Mouse (Mus musculus) adrenal gland (tissue): Measurements from ENCODE around the gene Tmem208.

Source experiments
- intact Hi-C: fragments of 180-260 bp; cut with DNase I; formaldehyde crosslinking; loops from one replicate; pipeline ENCODE4 v1.15.1; 2025

Gene Tmem208

DNA sequence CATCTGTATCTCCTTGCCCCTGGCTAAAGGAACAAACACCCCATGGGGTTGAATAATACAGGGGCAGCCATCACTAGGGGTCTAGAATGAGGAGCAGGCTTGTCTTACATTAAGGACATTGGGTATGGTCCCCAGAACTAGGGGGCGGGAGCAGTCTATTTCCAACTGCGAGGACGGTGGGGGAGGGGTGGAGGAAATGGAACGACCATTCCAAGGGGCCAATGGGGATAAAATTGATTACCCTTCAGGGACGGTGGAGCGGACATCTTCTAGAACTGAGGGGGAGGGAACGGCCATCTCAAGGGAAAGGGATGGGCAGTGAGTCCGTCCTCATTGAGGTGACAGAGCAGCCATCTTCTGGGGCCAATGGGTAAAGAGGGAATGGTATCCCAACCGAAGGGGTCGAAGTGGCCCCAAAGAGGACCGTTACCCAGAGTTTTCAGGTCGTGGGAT is 487 bp upstream of the Tmem208 start:
- intact Hi-C loops: no loop called here

DNA sequence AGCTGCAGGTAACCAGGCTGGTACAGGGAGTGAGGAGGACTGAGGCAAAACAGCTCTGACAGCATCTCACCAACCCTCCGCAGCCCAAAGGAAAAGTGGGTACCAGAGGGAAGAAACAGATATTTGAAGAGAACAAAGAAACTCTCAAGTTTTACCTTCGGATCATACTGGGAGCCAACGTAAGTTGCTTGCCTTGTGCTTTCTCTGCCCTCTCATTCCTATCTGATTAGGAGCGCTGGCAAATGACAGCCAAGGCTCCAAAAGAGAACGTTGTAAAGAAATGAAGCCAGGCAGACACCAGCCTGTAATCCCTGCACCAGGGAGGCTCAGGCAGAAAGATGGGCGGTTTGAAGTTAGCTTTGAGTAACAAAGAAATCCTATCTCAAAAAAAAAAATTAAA is 814 bp downstream of the Tmem208 start:
- intact Hi-C loops: no loop called here

DNA sequence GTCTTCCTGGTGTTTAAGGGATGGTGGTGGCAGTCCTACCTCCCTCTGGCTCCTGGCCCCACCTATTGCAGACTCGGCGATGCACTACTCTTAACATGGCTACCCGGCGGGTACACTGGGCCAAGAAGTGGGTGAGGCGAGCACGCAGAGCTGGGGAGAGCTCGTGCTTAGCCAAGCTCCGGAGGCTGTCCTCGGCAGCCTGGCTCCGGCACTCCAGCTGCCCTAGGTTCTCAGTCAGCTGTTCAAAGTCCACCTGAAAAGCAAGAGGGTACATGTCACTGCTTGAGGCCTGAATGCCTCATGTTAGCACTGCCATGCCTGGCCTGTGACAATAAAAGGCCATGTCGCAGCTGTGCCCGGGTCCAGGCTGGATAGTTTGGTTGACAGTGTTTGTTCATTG is 4.2 kb downstream of the Tmem208 start:
- intact Hi-C loops: no loop called here

DNA sequence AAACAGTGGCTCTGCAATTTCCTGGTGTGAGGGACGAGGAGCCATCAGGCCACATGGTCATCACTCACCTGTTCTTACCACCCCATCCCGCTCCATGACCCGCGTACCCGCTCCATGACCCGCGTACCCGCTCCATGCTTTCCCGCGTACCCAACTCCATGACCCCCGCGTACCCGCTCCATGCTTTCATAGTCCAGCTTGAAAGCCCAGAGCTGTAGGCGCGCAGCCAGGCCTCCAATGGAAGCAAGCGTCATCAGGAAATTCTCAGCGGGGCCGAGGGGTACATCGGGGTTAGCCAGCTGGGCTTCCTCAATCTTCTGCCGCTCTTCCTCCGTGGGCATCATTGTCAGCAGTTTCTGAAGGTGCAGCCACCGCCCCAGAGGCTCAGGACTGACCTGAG is 5.3 kb downstream of the Tmem208 start:
- intact Hi-C loops: no loop called here

DNA sequence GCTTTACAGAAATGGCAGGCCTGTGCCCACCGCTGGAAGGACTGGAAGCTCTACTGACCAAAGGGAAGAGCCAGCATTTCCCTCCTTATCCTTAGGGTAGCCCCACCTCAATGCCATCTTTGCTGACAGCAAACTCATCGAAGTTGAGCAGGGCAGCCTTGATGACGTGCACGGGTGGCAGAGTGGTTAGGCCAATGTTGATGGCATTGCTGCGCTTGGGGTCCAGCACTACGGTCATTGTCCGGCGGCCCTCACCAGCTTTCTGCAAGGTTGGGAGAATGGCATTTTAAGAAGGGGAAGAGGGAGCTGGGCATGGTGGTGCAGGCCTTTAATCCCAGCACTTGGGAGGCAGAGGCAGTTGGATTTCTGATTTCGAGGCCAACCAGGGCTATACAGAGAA is 5.8 kb downstream of the Tmem208 start:
- intact Hi-C loops: no loop called here

DNA sequence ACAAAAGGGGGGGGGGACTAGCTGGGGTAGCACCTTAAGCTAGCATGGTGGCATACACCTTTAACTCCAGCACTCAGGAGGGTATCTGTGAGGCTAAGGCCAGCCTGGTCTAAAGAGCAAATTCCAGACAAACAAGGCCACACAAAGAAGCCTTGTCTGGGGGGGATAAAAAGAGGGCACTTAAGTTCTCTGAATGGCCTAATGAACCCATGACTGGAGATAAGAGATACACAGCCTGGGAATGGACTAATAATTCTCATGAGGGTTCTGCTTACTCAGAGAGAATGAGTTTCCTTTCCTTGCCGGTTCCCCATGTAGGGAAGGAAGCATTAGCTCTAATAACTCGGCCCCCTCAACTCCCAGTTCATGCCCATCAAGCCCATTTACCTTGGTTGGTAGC is 6.4 kb downstream of the Tmem208 start:
- intact Hi-C loops: no loop called here

DNA sequence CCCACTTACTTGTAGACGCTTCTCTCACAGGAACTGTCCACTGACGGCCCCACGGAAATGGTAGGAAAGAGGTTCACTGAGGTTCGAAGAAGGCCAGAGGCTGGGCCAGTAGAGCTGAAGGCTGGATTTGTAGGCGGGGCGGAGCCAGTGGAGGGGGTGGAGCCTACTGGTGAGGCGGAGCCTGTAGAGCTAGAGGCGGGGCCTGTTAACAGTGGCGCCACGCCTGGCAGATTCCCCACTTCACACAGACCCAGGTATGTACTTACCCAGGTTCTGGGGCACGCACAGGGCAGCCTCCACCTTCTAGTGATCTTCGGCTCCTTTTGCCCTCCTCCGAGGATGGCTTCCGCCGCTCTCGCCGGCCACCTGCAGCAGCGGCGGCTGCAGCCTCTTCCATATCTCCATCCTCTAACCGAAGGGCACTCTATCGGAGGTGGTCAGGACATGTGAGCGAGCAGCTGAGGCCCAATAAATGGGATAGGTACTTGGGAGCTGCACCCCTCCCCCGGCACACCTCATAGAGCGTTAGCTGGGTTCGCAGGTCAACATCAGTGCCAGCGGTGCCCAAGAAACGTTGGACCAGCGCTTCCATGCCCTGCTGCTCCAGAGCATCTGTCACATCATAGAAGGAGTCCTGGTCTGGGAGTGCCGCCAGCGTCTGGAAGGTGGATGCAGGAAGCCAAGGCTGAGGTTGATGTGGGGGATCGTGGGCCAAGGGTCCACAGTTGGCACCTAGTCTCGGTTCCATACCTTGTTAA is 10.4 kb downstream of the Tmem208 start:
- intact Hi-C loops: no loop called here

DNA sequence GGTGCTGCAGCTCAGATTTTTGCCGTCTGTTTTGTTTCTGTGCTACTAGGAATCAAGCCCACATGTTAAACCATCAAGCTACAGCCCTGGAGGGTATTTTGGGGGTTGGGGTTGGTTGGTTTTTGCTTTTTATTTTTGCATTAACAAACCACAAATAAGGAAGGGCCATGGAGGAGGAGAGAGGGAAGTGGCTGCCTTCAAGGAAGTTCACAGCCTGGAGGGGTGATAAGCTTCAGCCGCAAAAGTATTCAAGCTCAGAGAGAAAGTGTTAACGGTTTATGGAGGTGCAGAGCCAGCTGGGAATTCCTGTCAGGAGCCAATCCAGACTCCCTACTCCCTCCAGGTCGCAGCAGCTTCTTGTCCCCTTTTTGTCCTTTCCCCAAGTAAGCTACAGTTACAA is 12.8 kb downstream of the Tmem208 start:
- intact Hi-C loops: no loop called here

DNA sequence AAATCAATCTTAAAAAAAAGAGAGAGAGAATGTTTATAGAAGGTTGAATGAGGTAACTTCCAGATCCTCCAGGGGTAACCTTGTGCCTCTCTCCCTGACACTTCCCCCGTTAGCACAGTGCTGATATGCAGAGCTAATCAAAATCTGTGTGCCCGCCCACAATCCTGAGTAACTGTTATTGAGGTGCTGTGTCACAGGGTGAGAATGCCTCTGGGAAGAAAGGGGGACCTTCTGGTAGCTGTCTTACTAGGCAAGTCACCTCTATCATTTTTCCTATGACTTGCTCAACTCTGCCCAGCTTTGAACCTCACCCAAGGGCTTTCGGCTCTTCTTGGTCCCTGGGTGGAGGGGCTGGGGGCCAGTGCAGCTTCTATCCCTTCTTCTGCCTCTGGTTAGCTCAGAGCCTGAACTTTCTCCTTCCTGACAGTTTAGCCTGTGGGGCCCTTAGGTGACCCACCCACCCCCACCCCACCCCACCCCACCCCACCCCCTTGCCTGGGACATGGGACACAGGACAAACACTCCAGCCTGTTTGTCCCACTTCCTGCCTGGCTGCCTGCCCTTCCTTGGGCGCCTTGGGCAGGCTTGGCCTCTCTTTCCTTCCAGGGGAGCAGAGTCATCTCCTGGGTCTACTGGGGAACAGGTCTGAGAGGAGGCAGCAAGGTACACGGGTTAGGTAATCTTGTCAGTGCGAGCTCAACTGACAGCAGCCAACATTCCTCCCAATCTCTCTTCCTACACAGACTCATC is 13.9 kb downstream of the Tmem208 start:
- intact Hi-C loops: no loop called here

DNA sequence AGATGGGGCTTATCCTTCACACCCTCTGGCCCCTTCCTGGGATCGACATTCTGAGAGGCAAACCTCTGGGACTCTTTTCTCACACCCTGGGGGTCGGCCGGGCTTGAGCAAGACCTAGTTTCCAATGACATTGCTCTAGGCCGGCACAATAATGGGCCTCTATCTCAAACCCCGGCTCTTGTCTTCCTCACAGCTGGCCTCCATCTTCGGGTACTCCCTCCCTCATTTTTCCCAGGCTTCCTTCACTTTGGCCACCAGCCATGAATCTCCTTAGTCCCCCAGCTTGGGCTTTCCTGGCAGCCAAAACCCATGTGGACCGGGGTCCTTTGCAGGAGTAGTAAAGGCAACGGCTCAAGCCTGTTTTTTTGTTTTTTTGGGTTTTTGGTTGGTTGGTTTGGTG is 15.2 kb downstream of the Tmem208 start:
- intact Hi-C loops: no loop called here

DNA sequence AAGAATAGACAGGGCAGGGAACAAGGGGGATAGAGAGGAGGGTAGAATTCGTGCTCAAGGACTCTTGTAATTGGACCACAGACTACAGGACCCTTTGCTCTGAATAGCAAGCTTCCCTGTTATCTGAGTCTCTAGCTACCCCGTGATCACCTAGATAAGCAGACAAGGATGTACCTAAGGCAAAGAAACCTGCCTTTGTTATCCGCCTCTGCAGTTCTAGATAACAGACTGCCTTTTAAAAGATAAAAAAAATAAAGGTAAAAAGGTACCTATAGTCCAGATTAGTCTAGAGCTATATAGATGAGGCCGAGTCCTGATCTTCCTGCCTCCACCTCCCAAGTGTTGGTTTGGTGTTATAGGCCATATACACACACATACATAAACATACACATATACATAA is 16.6 kb downstream of the Tmem208 start:
- intact Hi-C loops: no loop called here

DNA sequence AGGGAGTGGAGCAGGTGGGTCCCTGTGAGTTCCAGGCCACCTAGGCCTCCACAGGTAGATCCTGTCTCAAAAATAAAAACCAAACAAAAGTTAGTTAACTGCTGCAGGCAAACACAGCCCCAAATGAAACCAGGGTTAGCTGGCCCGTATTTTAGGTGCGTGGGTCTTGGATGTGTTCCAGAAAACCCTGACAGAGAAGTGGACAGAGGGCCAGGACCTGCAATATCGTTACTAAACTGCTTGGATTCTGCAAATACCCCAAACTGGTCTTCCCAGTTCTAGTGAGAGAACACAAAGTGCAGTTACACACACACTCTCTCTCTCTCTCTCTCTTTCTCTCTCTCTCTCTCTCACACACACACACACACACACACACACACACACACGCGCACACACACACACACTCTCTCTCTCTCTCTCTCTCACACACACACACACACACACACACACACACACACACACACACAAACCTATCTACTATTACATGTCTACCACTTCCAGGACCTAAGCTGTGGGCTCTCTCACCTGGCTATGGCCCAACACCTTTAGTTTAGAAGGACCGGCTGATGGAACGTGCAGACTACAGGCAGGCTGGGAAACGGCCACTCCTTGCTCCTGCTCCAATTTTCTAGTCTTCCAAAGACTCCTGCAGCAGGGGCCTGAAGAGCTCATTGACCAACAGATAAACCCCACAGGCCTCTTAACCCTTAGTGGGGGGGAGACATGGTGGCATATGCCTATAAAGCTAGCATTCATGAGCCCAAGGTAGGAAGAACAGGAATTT is 17.8 kb downstream of the Tmem208 start:
- intact Hi-C loops: no loop called here

DNA sequence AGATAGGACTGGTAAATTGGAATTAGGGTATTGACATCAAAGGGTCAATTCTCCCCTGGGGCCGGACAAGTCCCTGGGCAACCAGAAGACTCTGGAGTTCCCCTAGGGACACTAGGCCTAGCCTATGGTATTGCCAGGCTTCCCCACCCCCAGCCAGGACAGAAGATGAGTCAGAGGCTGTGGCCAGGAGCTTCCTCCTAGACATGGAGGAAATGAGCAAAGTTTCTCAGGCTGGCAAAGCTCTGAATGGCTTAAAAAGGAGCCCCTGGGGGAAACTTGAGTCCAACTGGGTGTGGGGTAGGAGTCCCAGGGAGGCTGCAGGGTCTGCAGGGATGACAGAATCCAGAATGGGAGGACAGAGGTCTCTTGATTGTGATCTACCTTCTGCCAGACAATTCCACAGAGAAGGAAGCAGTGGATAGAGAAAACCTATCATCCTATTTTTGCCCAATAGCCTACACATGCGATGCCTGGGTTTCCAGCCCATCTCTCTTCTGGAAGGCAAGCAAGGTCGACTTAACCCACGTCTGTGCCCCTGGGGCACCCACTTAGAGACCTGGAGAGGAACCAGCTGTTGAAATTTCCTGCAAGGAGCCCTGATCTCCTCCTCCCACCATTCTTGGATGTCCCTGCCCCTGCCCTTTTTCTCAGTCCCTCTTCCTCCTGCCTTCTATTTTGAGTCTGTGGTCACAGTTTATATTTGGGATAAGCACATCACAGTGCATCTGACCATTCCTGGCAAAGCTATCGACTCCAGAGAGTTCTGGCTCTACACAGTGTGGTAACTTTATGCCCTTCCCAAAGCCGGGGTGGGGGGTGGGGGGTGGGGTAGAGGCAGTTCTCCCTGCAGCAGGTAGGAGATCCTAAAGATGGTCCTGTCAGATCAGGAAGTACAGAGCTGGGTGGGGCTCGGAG is 19.2 kb downstream of the Tmem208 start:
- intact Hi-C loops: no loop called here

DNA sequence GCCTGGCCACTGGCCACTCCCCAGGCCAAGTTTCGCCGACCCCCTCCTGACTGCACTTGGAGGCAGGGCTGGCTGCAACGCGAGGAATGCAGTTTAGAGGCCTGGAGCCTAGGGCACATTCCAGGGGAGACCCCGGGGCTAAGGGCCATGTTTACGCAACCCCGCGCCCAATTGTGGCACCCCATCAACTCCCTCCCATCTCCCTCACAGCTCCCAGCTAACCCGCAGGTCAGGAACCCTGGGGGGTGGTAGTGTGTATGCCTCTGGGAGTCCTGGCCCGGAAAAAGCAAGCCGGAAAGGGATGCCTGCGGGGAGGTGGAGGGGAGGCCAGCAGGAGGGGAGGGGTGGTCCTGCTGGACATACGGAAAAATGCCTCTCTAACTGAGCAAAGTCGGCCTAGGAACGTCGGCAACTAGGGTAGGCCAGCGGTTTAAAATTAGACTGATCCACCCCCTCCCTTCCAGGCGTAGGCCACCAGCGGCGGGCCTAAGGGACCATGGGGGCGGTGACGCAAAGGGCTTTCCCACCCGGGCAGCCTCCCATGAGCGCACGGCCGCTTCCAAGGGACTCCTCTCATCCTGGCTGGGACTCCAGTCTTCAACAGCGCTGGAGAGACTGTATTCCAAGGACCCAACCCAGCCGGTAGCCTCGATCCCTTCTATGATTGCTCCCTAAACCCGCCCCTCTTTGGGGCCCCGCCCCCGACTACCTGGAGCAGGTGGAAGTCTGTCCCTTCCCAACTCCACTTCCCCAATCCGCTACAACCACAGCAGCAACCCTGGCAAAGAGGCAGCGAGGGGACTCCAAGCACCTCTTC is 20.7 kb downstream of the Tmem208 start:
- intact Hi-C loops: no loop called here

DNA sequence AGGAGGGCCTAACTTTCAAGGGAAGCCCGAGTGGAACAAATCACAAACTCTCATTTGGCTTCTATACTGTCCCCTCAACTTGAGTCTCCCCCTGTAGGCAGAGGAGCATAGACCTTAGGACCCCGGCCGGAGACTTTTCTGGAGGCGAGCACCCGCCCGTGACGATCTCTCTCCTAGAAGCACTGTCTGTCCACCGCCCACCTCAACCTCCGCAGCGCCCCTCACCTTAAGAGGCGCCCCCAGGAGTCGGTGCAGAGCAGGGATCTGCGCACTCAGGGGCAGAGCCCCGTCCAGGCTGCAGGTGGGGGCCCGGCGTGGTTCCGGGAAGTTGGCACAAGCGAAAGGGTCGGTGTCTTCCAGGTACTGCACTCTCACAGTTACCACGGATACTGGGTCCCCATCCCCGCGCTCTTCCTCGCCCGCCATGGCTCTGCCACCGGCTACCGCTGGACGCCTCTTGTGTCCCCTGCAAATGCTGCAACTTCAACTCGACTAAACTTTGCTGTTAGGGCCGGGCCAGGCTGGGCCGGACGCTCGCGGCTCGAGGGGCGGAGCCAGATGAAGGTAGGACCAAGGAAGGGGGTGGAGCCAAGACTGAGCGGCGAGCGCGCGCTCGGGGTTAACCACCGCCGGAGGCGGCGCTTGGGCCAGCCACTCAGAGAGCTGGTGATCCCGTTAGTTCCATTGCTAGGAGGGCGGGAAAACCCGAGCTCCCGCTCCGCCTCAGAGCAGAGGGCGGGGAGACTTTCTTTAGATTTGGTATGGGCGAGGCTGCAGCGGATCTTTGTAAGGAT is 21.5 kb downstream of the Tmem208 start, which contains the start of gene Fhod1:
Gene Fhod1, minus strand, starts transcription at position 526 of the 794 bp plus-strand sequence.
- intact Hi-C loops: no loop called here

DNA sequence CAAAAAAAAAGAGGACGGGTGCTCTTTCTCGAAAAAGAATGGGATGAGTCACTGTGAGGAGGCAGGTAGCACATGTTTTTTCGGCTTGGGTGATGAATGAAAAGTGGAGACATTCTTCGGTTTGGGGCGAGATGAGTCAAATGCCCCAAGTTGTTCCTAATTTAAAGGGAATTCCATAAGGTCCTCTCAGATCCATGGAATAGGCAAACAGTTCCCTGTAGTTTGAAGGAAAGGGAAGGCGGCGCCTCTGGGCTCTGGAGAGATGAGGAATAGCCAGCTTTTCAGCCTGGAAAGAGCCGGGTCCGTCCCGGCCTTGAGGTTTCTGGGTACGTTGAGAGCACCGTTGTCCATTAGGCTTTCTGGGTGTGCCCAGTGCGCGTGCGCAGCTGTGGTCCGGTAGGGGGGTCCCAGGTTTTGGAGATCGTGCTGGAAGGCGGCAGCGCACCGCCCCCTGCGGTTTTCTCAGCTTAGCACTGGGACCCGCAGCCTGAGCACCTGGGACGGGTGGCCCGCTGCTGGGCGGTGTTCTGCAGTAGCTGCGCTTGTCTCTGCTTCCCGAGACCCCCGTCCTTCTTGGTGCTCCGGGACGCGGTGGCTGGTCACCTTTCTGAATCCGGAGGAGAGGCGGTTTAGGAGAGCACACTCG is 22.4 kb downstream of the Tmem208 start, which contains the start of gene Slc9a5:
Gene Slc9a5, plus strand, starts transcription at position 394 of the 646 bp plus-strand sequence.
- intact Hi-C loops: no loop called here

DNA sequence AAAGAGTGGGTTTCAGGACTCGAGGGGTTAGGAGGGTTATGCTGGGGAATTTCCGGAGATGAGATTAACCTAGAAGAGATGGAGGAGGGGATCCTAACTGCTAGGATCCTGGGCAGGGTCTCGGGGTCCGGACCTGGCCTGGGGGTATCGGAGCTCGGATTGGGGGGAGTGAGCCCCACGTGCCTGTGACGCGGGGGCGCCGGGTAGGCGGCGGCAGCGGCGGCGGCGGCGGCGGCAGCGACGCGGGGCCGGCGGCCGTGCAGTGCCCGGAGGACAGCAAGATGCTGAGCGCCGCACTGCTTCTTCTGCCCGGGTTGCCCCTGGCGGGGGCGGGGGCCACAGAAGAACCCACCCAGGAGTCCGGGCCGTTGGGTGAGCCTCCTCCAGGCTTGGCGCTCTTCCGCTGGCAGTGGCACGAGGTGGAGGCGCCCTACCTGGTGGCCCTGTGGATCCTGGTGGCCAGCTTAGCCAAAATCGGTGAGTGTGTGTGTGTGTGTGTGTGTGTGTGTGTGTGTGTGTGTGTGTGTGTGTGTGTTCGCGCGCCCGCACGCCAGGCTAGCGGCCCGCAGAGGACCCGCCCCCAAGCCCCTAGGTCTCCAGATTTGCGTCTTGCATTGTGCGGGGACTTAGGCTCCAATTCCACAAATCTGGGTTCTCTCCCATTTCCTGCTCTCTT is 23.1 kb downstream of the Tmem208 start:
- intact Hi-C loops: no loop called here

DNA sequence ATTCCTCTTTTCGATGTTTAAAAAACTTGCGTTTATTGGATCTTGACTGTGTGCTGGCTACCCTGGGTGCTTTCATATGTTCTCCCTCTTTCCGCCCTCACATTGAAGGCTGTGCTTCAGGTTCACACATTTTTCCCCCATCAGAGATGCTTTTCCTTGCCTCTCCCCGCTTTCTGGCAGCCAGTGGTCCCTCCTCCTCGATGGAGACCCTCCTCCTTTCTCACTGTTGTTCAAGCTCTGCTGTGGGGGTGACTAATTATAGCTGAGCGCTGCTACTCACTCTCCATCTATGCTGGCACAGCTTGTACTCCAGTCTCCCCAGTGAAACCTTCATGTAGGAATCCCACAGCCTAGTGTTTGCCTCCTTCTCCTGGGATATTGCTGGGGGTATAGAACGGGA is 24.0 kb downstream of the Tmem208 start:
- intact Hi-C loops: no loop called here
